Mouse (Mus musculus) adrenal gland, postnatal 25 days (tissue): ENCODE measurements at regions not wholly inside any gene's neighbourhood (a gene's known extent, or its start where the extent isn't known, plus 50 kb on each side); places are given as distances from the start of the nearest gene placed in this dataset.

Experiments used
- DNase-seq: peaks from one replicate; pipeline ENCODE4 v3.0.0; 2021; ENCODE audit warnings: mixed read lengths

GRCm38 (mm10) chr2:74977828-74978227 lies 152.2 kb downstream of the Mtx2 start:
- DNase-seq = no peak

GRCm38 (mm10) chr2:74981856-74982255 lies 156.3 kb downstream of the Mtx2 start:
- no peak for DNase-seq

- no peak for DNase-seq
Observed at GRCm38 (mm10) chr2:74993802-74994201, 168.2 kb downstream of the Mtx2 start.

GRCm38 (mm10) chr2:74994998-74995397 lies 169.4 kb downstream of the Mtx2 start:
- no peak for DNase-seq

- DNase-seq = no peak
Observed at GRCm38 (mm10) chr2:74997736-74998135, 172.1 kb downstream of the Mtx2 start.

GRCm38 (mm10) chr2:75000368-75000796 lies 174.8 kb downstream of the Mtx2 start:
- no peak for DNase-seq

- DNase-seq = peak; percentile 51
Observed at GRCm38 (mm10) chr2:75002562-75002961, 177.0 kb downstream of the Mtx2 start.

- DNase-seq = no peak
Observed at GRCm38 (mm10) chr2:75008116-75008515, 182.5 kb downstream of the Mtx2 start.

- no peak for DNase-seq
Observed at GRCm38 (mm10) chr2:75010647-75011046, 185.0 kb downstream of the Mtx2 start.

GRCm38 (mm10) chr2:75012046-75012445 lies 186.4 kb downstream of the Mtx2 start:
- no peak for DNase-seq

- no peak for DNase-seq
Observed at GRCm38 (mm10) chr2:75014994-75015728, 189.6 kb downstream of the Mtx2 start.

- peak; percentile 11 for DNase-seq
Observed at GRCm38 (mm10) chr2:75019459-75019858, 193.9 kb downstream of the Mtx2 start.

GRCm38 (mm10) chr2:75021639-75022038 lies 196.0 kb downstream of the Mtx2 start:
- peak; percentile 23 for DNase-seq

- no peak for DNase-seq
Observed at GRCm38 (mm10) chr2:75028151-75028550, 202.5 kb downstream of the Mtx2 start.

GRCm38 (mm10) chr2:75029089-75029693 lies 203.6 kb downstream of the Mtx2 start:
- DNase-seq = no peak

GRCm38 (mm10) chr2:75034708-75035107 lies 209.1 kb downstream of the Mtx2 start:
- no peak for DNase-seq

- DNase-seq = no peak
Observed at GRCm38 (mm10) chr2:75039066-75039465, 213.5 kb downstream of the Mtx2 start.

- DNase-seq = no peak
Observed at GRCm38 (mm10) chr2:75046892-75047291, 221.3 kb downstream of the Mtx2 start.

GRCm38 (mm10) chr2:75048071-75048470 lies 222.5 kb downstream of the Mtx2 start:
- no peak for DNase-seq

GRCm38 (mm10) chr2:75054474-75055186 lies 229.0 kb downstream of the Mtx2 start:
- DNase-seq = no peak

- peak; percentile 54 for DNase-seq
Observed at GRCm38 (mm10) chr2:75055187-75055543, 229.6 kb downstream of the Mtx2 start.

GRCm38 (mm10) chr2:75061009-75061408 lies 235.4 kb downstream of the Mtx2 start:
- no peak for DNase-seq

GRCm38 (mm10) chr2:75061456-75062188 lies 236.0 kb downstream of the Mtx2 start:
- DNase-seq = no peak
